Mouse (Mus musculus) heart, adult 2 months (tissue): ENCODE measurements around the gene Mdc1. TPM values are rescaled to one million over a fixed set of nuclear protein-coding genes. Genes with fewer than 3 reads are reported as not detected.
A peak's percentile ranks its signal among the peaks of the same experiment; 100 is the strongest.

Source experiments
- DNase-seq, 2 experiments: peaks; one replicate each; pipeline ENCODE4 v3.0.0; 2021
- H3K27ac ChIP-seq: fragments of 200-600 bp; 2 replicates; pipeline ENCODE4 v1.8.1; 2022
- H3K27me3 ChIP-seq: fragments of 200-500 bp; 2 replicates; pipeline ENCODE4 v1.6.1; 2012; ENCODE audit warnings: mild to moderate bottlenecking, low read length, inconsistent platforms, mixed read lengths; ENCODE audit not compliant: control insufficient read depth, insufficient read depth
- H3K36me3 ChIP-seq: fragments of 200-500 bp; 2 replicates; pipeline ENCODE4 v1.6.1; 2012; ENCODE audit warnings: low read length, inconsistent platforms; ENCODE audit not compliant: control insufficient read depth, insufficient read depth
- H3K4me1 ChIP-seq: fragments of 200-500 bp; 2 replicates; pipeline ENCODE4 v1.6.1; 2011; ENCODE audit warnings: low read length; ENCODE audit not compliant: control insufficient read depth, insufficient read depth
- H3K4me3 ChIP-seq: fragments of 200-600 bp; 2 replicates; pipeline ENCODE4 v1.8.1; 2022
- H3K79me2 ChIP-seq: fragments of 200-500 bp; replicated peaks from 2 replicates; pipeline ENCODE4 v1.6.1; 2012; ENCODE audit warnings: mild to moderate bottlenecking, inconsistent platforms, low read length, moderate library complexity, mixed read lengths; ENCODE audit not compliant: control insufficient read depth, insufficient read depth
- H3K9ac ChIP-seq: fragments of 200-500 bp; 2 replicates; pipeline ENCODE4 v1.6.1; 2012; ENCODE audit warnings: low read depth, mild to moderate bottlenecking, control low read depth, inconsistent platforms, low read length, mixed read lengths
- CTCF ChIP-seq: fragments of 200-600 bp; IDR thresholded peaks from 2 replicates; pipeline ENCODE4 v1.8.1; 2022; ENCODE audit warnings: antibody characterized with exemption, mild to moderate bottlenecking, moderate library complexity
- EP300 ChIP-seq: fragments of 200-500 bp; IDR thresholded peaks from 2 replicates; pipeline ENCODE4 v1.6.1; 2011; ENCODE audit warnings: low read depth, low read length, control low read depth; ENCODE audit not compliant: insufficient read depth
- POLR2A ChIP-seq: fragments of 200-500 bp; IDR thresholded peaks from 2 replicates; pipeline ENCODE4 v1.6.1; 2011; ENCODE audit warnings: mild to moderate bottlenecking, low read depth, low read length, control low read depth; ENCODE audit not compliant: insufficient read depth
- WGBS: fragments of 180-500 bp; shearing (Covaris S2); methylation state at CpG from one replicate; pipeline ENCODE4 v1.1.7; 2018; 5-methylcytosine and 5-hydroxymethylcytosine counted together
- intact Hi-C: fragments of 180-260 bp; cut with DNase I; formaldehyde crosslinking; loops from one replicate; pipeline ENCODE4 v1.15.1; 2025
- long read RNA-seq: library from polyadenylated mRNA; stranded (forward); transcript quantifications from one replicate; pipeline ENCODE4 v2.0.0, GENCODE M21; 2021
- polyA plus RNA-seq: library from polyadenylated mRNA; depleted of rRNA; stranded (reverse); fragments of >200 nt; gene quantifications from 2 replicates; pipeline ENCODE4 v1.2.3, GENCODE M21; 2012; rRNA removed
- total RNA-seq, 2 experiments: library from RNA; stranded (reverse); gene quantifications; 2 replicates each; pipeline ENCODE4 v1.2.3; 2021

Mdc1 gene
- total RNA-seq (10 to 100 TPM; 13.2 to 13.3 TPM), polyA plus RNA-seq (4.2 and 8.3 TPM in 2 replicates)
- long read RNA-seq: 0 reads

- H3K4me1 ChIP-seq: peaks cover 8% of the 10 kb centered on the region
- H3K9ac ChIP-seq: peak within 1 kb of the TSS; percentile 61
- peaks cover 2% of the 10 kb centered on the region; the same call in 1 of the 2 replicates for H3K36me3 ChIP-seq
- H3K79me2 ChIP-seq: no peaks in the 10 kb centered on the region
- H3K27ac ChIP-seq: peak within 1 kb of the TSS; percentile 77
- intact Hi-C loops: no loop called here
- peak; percentile 97 to 100 for DNase-seq
- TF ChIP-seq EP300 (0 out of 2 replicates have a peak, but pooled peaks have one; percentile 73), CTCF (peak; percentile 58), POLR2A (peak; percentile 83)
- H3K4me3 ChIP-seq: peak within 1 kb of the TSS; percentile 72
- H3K27me3 ChIP-seq: no peaks in the 10 kb centered on the region
- under 1% methylated on average over 59 of the region's 59 CpGs for WGBS
Measured at GRCm38 (mm10) chr17:35841076-35841950, at the start of gene Mdc1. Gene Mdc1, plus strand, starts transcription at chr17:35841515.

- no peaks in the 10 kb centered on the region for H3K4me1 ChIP-seq
- H3K9ac ChIP-seq: no peak overlapping the region
- H3K27ac ChIP-seq: no peak overlapping the region
- H3K4me3 ChIP-seq: no peak overlapping the region
- no peaks in the 10 kb centered on the region for H3K79me2 ChIP-seq
- 55% methylated on average over 2 of the region's 2 CpGs for WGBS
- H3K27me3 ChIP-seq: no peaks in the 10 kb centered on the region
- TF ChIP-seq EP300: no peak
- no peaks in the 10 kb centered on the region for H3K36me3 ChIP-seq
- intact Hi-C loops: no loop called here
- DNase-seq: no peak
Measured at GRCm38 (mm10) chr17:35792837-35793236, 48.5 kb upstream of the Mdc1 start.

- no peak for DNase-seq
- Histone ChIP-seq H3K9ac (no peak overlapping the region), H3K27ac (no peak overlapping the region), H3K79me2 (no peaks in the 10 kb centered on the region), H3K4me3 (no peak overlapping the region), H3K36me3 (no peaks in the 10 kb centered on the region), H3K4me1 (no peaks in the 10 kb centered on the region), H3K27me3 (no peaks in the 10 kb centered on the region)
- intact Hi-C loops: no loop called here
- WGBS: 16% methylated on average over 2 of the region's 2 CpGs
- TF ChIP-seq CTCF: no peak
- no peak for TF ChIP-seq EP300
- TF ChIP-seq POLR2A: no peak
Measured at GRCm38 (mm10) chr17:35795099-35795498, 46.2 kb upstream of the Mdc1 start.

GRCm38 (mm10) chr17:35795656-35796055 lies 45.7 kb upstream of the Mdc1 start:
- 64% methylated on average over 6 of the region's 6 CpGs for WGBS
- Histone ChIP-seq H3K4me3 (no peak overlapping the region), H3K27ac (no peak overlapping the region), H3K27me3 (no peaks in the 10 kb centered on the region), H3K79me2 (no peaks in the 10 kb centered on the region), H3K4me1 (no peaks in the 10 kb centered on the region), H3K36me3 (no peaks in the 10 kb centered on the region), H3K9ac (no peak overlapping the region)
- no peak for TF ChIP-seq POLR2A
- no peak for TF ChIP-seq EP300
- TF ChIP-seq CTCF: no peak
- no peak for DNase-seq
- intact Hi-C loops: no loop called here

- Histone ChIP-seq H3K27ac (no peak overlapping the region), H3K36me3 (no peaks in the 10 kb centered on the region), H3K4me1 (no peaks in the 10 kb centered on the region), H3K9ac (no peak overlapping the region), H3K79me2 (no peaks in the 10 kb centered on the region), H3K27me3 (no peaks in the 10 kb centered on the region), H3K4me3 (no peak overlapping the region)
- no peak for TF ChIP-seq POLR2A
- 77% methylated on average over 5 of the region's 5 CpGs for WGBS
- intact Hi-C loops: no loop called here
- no peak for DNase-seq
Measured at GRCm38 (mm10) chr17:35796835-35797234, 44.5 kb upstream of the Mdc1 start.

GRCm38 (mm10) chr17:35800905-35801304 lies 40.4 kb upstream of the Mdc1 start:
- Histone ChIP-seq H3K27me3 (no peaks in the 10 kb centered on the region), H3K4me1 (peaks cover 6% of the 10 kb centered on the region), H3K9ac (no peak overlapping the region), H3K4me3 (no peak overlapping the region), H3K27ac (no peak overlapping the region), H3K36me3 (no peaks in the 10 kb centered on the region), H3K79me2 (no peaks in the 10 kb centered on the region)
- TF ChIP-seq EP300: no peak
- no peak for TF ChIP-seq POLR2A
- TF ChIP-seq CTCF: no peak
- 87% methylated on average over 2 of the region's 2 CpGs for WGBS
- DNase-seq: no peak
- intact Hi-C loops: no loop called here
